Mouse (Mus musculus) liver, embryonic 14.5 days (tissue): ENCODE measurements around the gene Tmem248. TPM values are rescaled to one million over a fixed set of nuclear protein-coding genes. Genes with fewer than 3 reads are reported as not detected.

Experiments
- ATAC-seq: fragments of 200-750 bp; cut with Nextera tagmentation; 2 replicates; pipeline ENCODE4 v1.8.0; 2017; ENCODE audit warnings: moderate number of reproducible peaks, mild to moderate bottlenecking, moderate library complexity; ENCODE audit not compliant: insufficient read depth
- DNase-seq, 3 experiments: peaks; one replicate each; pipeline ENCODE4 v3.0.0-alpha.2; 2012 to 2013; ENCODE audit warnings: low read depth in 3 of 3, low spot score in 3 of 3
- H3K27ac ChIP-seq: fragments of 300-500 bp; sonication (generic); 2 replicates; pipeline ENCODE4 v1.5.1; 2014; ENCODE audit warnings: moderate library complexity, mild to moderate bottlenecking, control low read depth, inconsistent platforms
- H3K27me3 ChIP-seq: fragments of 300-500 bp; sonication (generic); 2 replicates; pipeline ENCODE4 v1.6.1; 2014; ENCODE audit warnings: mild to moderate bottlenecking, low read length, moderate library complexity; ENCODE audit not compliant: control insufficient read depth, insufficient read depth
- H3K36me3 ChIP-seq: fragments of 300-500 bp; sonication (generic); replicated peaks from 2 replicates; pipeline ENCODE4 v1.6.1; 2014; ENCODE audit warnings: low read depth; ENCODE audit not compliant: control insufficient read depth, insufficient read depth
- H3K4me1 ChIP-seq, 2 experiments: fragments of 200-500 bp in 1 of 2; fragments of 300-500 bp in 1 of 2; sonication (generic) in 1 of 2; replicated peaks; 2 replicates each; pipeline ENCODE4 v1.6.1; 2012 to 2014; ENCODE audit warnings: antibody characterized with exemption in 1 of 2, inconsistent platforms in 1 of 2, low read length in 1 of 2; ENCODE audit not compliant: control insufficient read depth in 2 of 2, insufficient read depth in 2 of 2
- H3K4me2 ChIP-seq: fragments of 300-500 bp; sonication (generic); 2 replicates; pipeline ENCODE4 v1.6.1; 2014; ENCODE audit warnings: low read depth, mild to moderate bottlenecking, control low read depth, moderate library complexity
- H3K4me3 ChIP-seq, 2 experiments: fragments of 200-500 bp in 1 of 2; fragments of 300-500 bp in 1 of 2; sonication (generic) in 1 of 2; 2 replicates each; pipeline ENCODE4 v1.5.1; 2012 to 2014; ENCODE audit warnings: low read depth in 2 of 2, low read length in 2 of 2, mild to moderate bottlenecking in 2 of 2, control low read depth in 1 of 2, inconsistent platforms in 1 of 2, moderate library complexity in 1 of 2; ENCODE audit not compliant: insufficient read depth in 1 of 2
- H3K9ac ChIP-seq: fragments of 300-500 bp; sonication (generic); replicated peaks from 2 replicates; pipeline ENCODE4 v1.6.1; 2014; ENCODE audit warnings: mild to moderate bottlenecking, control low read depth, moderate library complexity
- H3K9me3 ChIP-seq: fragments of 300-500 bp; sonication (generic); 2 replicates; pipeline ENCODE4 v1.6.1; 2016; ENCODE audit warnings: low read length, mixed read lengths; ENCODE audit not compliant: control insufficient read depth
- CTCF ChIP-seq: IDR thresholded peaks from 2 replicates; pipeline ENCODE4 v1.5.1; 2016; ENCODE audit warnings: antibody characterized with exemption, low read depth, control low read depth
- EP300 ChIP-seq: IDR thresholded peaks from 2 replicates; pipeline ENCODE4 v1.6.1; 2016; ENCODE audit warnings: antibody characterized with exemption, low read depth
- WGBS: fragments of 180-500 bp; shearing (Covaris S2); extraction: QIAGEN DNeasy Blood & Tissue Kit; methylation state at CpG from one replicate; pipeline ENCODE4 v1.1.7; 2014; ENCODE audit not compliant: insufficient replicate concordance; 5-methylcytosine and 5-hydroxymethylcytosine counted together
- polyA plus RNA-seq, 2 experiments: library from polyadenylated mRNA; depleted of rRNA in 1 of 2; stranded (reverse) in 1 of 2; unstranded in 1 of 2; fragments of >200 nt; fragmentation: Nextera tagmentation in 1 of 2; extraction: Ambion mirVana in 1 of 2; gene quantifications; 2 replicates each; pipeline versions ENCODE4 v1.2.1 to v1.2.3; 2012 to 2014

Tmem248 gene
- polyA plus RNA-seq, 2 experiments, result 14.1 to 25.4 TPM

GRCm38 (mm10) chr5:130182541-130182821, 34.4 kb upstream of the Tmem248 start:
- H3K36me3 ChIP-seq, result peaks cover 2% of the 10 kb centered on the region; the same call in 1 of the 2 replicates
- H3K9ac ChIP-seq, result no peak overlapping the region
- peaks cover 27 to 38% of the 10 kb centered on the region in 2 experiments for H3K4me1 ChIP-seq
- DNase-seq (no peak), ATAC-seq (no peak)
- H3K4me2 ChIP-seq, result no peak overlapping the region
- no peaks in the 10 kb centered on the region for H3K27me3 ChIP-seq
- 88% methylated on average over 3 of the region's 3 CpGs for WGBS
- no peaks in the 10 kb centered on the region for H3K9me3 ChIP-seq
- H3K4me3 ChIP-seq, result no peak overlapping the region
- no peak overlapping the region for H3K27ac ChIP-seq
- TF ChIP-seq EP300 (no peak), CTCF (no peak)

- Histone ChIP-seq H3K36me3 (peaks cover 15% of the 10 kb centered on the region), H3K27me3 (no peaks in the 10 kb centered on the region), H3K4me3 (no peak overlapping the region), H3K27ac (no peak overlapping the region), H3K9me3 (no peaks in the 10 kb centered on the region), H3K9ac (no peak overlapping the region; the same call in 1 of the 2 replicates), H3K4me1 (peaks cover 22 to 34% of the 10 kb centered on the region in 2 experiments), H3K4me2 (no peak overlapping the region)
- ATAC-seq (peak; percentile 36; the same call in 1 of the 2 replicates), DNase-seq (no peak)
- 78% methylated on average over 9 of the region's 9 CpGs for WGBS
- no peak for TF ChIP-seq CTCF
- TF ChIP-seq EP300, result no peak
Observed at GRCm38 (mm10) chr5:130184193-130184856, 32.6 kb upstream of the Tmem248 start.

DNA sequence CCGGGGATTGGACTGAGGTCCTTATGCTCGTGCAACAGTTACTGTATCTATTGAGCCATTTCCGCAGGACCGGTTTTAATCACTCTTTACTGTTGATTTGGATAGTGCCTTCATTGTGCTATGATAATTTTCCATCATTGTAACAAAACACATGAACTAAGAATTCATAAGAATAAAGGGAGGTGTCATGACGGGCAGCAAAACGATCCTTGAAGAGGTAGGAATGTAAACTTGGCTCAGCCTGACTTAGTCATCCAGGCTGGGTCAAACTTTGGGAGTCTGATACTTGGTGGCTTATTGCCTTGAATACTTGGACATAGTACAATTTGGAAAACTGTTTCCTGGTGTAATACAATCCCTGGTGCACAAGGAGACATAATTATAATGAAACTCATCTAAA, 31.6 kb upstream of the Tmem248 start:
- no peak for DNase-seq
- Histone ChIP-seq H3K27ac (no peak overlapping the region), H3K4me1 (peaks cover 22 to 34% of the 10 kb centered on the region in 2 experiments), H3K27me3 (no peaks in the 10 kb centered on the region), H3K4me3 (no peak overlapping the region), H3K9me3 (no peaks in the 10 kb centered on the region), H3K4me2 (no peak overlapping the region), H3K36me3 (peaks cover 25% of the 10 kb centered on the region), H3K9ac (no peak overlapping the region)
- WGBS, result 81% methylated on average over 6 of the region's 6 CpGs
- no peak for ATAC-seq
- no peak for TF ChIP-seq CTCF
- TF ChIP-seq EP300, result no peak

GRCm38 (mm10) chr5:130187383-130187782, 29.5 kb upstream of the Tmem248 start:
- no peaks in the 10 kb centered on the region for H3K27me3 ChIP-seq
- H3K36me3 ChIP-seq, result peaks cover 43% of the 10 kb centered on the region
- WGBS, result 62% methylated on average over 7 of the region's 7 CpGs
- peaks cover 22 to 31% of the 10 kb centered on the region in 2 experiments for H3K4me1 ChIP-seq
- no peak overlapping the region for H3K4me2 ChIP-seq
- no peak overlapping the region for H3K4me3 ChIP-seq
- no peak for TF ChIP-seq EP300
- TF ChIP-seq CTCF, result no peak
- no peak overlapping the region for H3K9ac ChIP-seq
- DNase-seq (no peak), ATAC-seq (peak; percentile 56)
- H3K27ac ChIP-seq, result no peak overlapping the region
- no peaks in the 10 kb centered on the region for H3K9me3 ChIP-seq

- Histone ChIP-seq H3K9me3 (no peaks in the 10 kb centered on the region), H3K27ac (no peak overlapping the region), H3K4me2 (no peak overlapping the region), H3K36me3 (peaks cover 57% of the 10 kb centered on the region), H3K27me3 (no peaks in the 10 kb centered on the region), H3K4me1 (peaks cover 3 to 10% of the 10 kb centered on the region in 2 experiments; a peak in 2 of 4 replicates), H3K9ac (no peak overlapping the region), H3K4me3 (no peak overlapping the region)
- no peak for ATAC-seq
- TF ChIP-seq CTCF (no peak), EP300 (no peak)
- DNase-seq, result no peak
- 88% methylated on average over 6 of the region's 6 CpGs for WGBS
Observed at GRCm38 (mm10) chr5:130190909-130191308, 26.0 kb upstream of the Tmem248 start.
